Mouse (Mus musculus): Measurements from ENCODE around the gene Cotl1. TPM values are rescaled to one million over a fixed set of nuclear protein-coding genes. Genes with fewer than 3 reads are reported as not detected.
A peak's percentile ranks its signal among the peaks of the same experiment; 100 is the strongest.

Cotl1 gene
- polyA plus RNA-seq, 1 experiment from 2014 or later: 114 TPM

DNA sequence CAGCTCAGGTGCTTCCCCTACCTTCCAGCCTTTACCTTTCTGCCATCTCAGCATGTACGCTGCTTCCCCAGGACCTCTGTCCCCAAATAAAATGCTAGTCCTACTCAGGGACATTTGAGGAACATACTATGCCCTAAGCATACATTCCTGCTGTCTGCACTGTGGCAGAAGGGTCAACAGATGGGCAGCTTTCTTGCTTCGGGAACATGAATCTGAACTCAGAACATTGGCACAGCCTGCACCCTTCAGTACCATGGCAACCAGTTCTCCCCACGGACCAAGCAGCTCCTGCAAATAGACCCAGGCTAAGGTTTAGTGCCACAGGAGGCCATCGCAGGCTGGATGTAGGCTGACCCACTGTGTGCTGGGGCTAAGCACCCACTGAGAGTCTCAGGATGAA, 3.5 kb downstream of the Cotl1 start:
- WGBS: 83% methylated on average over 4 of the region's 4 CpGs
- peaks cover 87% of the 10 kb centered on the region for H3K4me1 ChIP-seq
- no peaks in the 10 kb centered on the region for H3K9me3 ChIP-seq
- H3K27ac ChIP-seq: peak overlapping the region; percentile 88; the same call in 1 of the 2 replicates
- H3K27me3 ChIP-seq (ENCODE audit: poor library complexity, severe bottlenecking): peaks cover 3% of the 10 kb centered on the region; the same call in 1 of the 2 replicates
- H3K4me3 ChIP-seq: no peak overlapping the region
- no peak for DNase-seq (ENCODE audit: extremely low spot score, low spot score)
- peaks cover 31% of the 10 kb centered on the region for H3K36me3 ChIP-seq (replicated peaks)

DNA sequence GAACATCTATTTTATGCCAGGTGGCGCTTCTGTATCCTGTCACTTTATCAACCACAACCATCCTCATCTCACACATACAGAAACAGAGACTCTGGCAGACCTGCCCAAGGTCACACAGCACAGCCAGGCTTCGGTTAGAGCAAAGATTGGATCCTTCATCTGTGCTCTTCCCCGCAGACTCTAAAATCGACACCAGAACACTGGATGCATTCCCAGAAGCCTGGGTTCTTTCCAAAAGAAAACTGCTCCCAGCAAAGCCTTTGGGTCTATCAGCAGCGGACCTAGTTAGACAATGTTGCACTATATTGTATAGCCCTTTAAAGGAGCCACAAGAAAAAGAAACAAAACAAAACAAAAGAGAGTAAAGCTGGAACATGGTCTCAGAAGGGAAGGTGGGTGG, 5.1 kb downstream of the Cotl1 start:
- peaks cover 91% of the 10 kb centered on the region for H3K4me1 ChIP-seq
- no peak for DNase-seq (ENCODE audit: extremely low spot score, low spot score)
- no peaks in the 10 kb centered on the region for H3K27me3 ChIP-seq (ENCODE audit: poor library complexity, severe bottlenecking)
- no peaks in the 10 kb centered on the region for H3K9me3 ChIP-seq
- H3K36me3 ChIP-seq (replicated peaks): peaks cover 31% of the 10 kb centered on the region
- 90% methylated on average over 5 of the region's 5 CpGs for WGBS
- H3K4me3 ChIP-seq: no peak overlapping the region
- no peak overlapping the region for H3K27ac ChIP-seq

DNA sequence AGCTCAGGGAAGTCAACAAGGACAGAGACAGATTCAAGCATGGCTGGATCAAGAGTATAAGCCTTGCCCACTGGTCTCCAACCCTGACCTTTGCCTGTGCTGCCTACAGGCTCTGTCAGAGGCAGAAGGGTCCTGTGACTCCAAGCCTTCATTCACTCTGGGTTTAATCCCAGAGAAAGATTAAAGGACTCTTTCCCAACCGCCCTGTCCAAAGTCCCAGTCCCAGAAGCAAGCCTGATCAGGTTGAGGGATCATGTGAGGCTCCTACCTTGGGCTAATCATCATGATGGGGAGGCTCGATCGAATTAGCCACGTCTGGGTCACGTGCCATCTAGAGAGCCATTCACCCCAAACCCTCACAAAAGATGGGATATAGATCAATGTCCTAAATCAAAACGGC, 5.7 kb downstream of the Cotl1 start:
- WGBS: 81% methylated on average over 6 of the region's 6 CpGs
- no peaks in the 10 kb centered on the region for H3K27me3 ChIP-seq (ENCODE audit: poor library complexity, severe bottlenecking)
- H3K9me3 ChIP-seq: no peaks in the 10 kb centered on the region
- DNase-seq (ENCODE audit: extremely low spot score, low spot score): no peak
- peaks cover 91% of the 10 kb centered on the region for H3K4me1 ChIP-seq
- H3K27ac ChIP-seq: no peak overlapping the region
- peaks cover 34% of the 10 kb centered on the region for H3K36me3 ChIP-seq (replicated peaks)
- H3K4me3 ChIP-seq: no peak overlapping the region

DNA sequence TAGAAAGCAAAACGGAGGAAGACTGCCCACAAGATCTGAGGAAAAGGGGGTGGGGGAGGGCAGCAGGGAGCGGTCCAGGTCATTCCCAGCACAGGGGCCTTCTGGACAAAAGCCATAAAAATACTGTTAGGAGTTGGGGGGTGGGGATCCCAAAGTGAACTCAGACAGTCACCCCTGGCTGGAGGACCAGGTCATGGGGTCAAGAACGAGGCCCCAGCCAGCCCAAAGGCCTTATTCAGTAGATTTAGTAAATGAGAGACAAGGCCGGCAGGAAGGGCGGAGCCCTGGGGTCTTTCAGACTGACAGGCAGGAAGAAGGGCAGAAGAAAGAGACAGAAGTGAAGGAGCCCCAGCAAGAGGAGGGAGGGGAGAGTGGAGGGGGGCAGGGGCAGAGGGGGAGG, 7.4 kb downstream of the Cotl1 start:
- Histone ChIP-seq H3K27ac (peak overlapping the region; percentile 80), H3K4me3 (peak overlapping the region; percentile 25; the same call in 1 of the 2 replicates), H3K4me1 (peaks cover 91% of the 10 kb centered on the region), H3K9me3 (no peaks in the 10 kb centered on the region), H3K27me3 (ENCODE audit: poor library complexity, severe bottlenecking) (no peaks in the 10 kb centered on the region), H3K36me3 (replicated peaks) (peaks cover 34% of the 10 kb centered on the region)
- 3% methylated on average over 5 of the region's 5 CpGs for WGBS
- peak; percentile 55 for DNase-seq (ENCODE audit: extremely low spot score, low spot score)

DNA sequence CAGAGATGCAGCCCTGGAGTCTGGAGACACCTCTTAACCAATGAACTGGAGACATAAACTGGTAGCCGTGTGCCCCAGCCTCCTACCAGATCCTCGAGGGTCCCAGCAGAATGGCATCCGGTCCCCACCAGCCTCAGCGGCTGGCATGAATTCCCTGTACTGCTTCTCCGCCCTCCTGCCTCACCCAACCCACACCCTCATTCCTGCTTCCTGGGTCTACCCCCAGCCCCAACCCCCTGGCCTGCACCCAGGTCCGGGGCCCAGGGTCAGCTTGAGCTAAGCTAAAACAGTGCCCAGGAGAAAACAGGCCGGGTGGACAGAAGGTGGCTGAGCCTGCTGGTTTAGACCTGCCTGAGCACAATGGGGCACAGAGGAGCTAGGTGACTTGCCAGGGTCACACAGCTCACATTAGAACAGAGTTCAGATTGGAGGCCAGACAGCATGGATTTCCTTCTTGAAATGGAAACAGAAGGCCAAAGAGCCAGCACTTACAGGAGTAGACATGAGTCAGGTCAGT, 8.2 kb downstream of the Cotl1 start:
- no peak for DNase-seq (ENCODE audit: extremely low spot score, low spot score)
- Histone ChIP-seq H3K36me3 (replicated peaks) (peaks cover 29% of the 10 kb centered on the region), H3K4me3 (no peak overlapping the region), H3K4me1 (peaks cover 91% of the 10 kb centered on the region), H3K27me3 (ENCODE audit: poor library complexity, severe bottlenecking) (no peaks in the 10 kb centered on the region), H3K27ac (peak overlapping the region; percentile 80), H3K9me3 (no peaks in the 10 kb centered on the region)
- WGBS: 79% methylated on average over 7 of the region's 7 CpGs

DNA sequence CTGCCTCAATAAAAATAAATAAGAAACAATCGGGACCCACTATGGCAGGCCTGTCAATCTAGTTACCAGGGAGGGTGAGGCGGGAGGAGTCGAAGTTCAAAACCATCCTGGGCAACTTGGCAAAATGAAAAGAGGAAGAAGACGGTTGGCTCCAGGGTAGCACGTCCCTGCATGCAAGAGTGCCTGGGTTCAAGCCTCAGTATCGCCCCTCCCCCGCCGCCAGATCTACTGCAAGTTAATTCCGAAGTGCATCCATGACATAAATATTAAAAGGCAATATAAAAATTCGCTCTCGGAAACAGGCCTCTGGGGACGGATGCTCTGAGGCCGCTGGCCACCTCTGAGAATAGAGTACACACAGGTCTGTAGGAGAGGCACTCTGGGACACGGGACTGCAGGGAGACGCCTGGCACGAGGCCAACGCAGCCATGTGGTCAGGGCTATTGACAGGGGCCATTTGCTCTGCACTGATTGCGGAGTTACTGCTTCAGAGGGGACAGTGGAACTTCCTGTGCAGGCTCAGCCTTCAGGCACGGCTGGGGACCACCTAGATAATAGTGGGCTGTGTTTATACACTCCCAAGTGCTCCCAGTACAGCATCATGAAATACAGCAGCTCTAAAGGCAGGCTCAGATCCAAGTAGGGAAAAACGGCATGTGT, 8.9 kb downstream of the Cotl1 start:
- DNase-seq (ENCODE audit: extremely low spot score, low spot score): no peak
- H3K27me3 ChIP-seq (ENCODE audit: poor library complexity, severe bottlenecking): no peaks in the 10 kb centered on the region
- H3K4me3 ChIP-seq: no peak overlapping the region
- peaks cover 91% of the 10 kb centered on the region for H3K4me1 ChIP-seq
- H3K27ac ChIP-seq: peak overlapping the region; percentile 80
- no peaks in the 10 kb centered on the region for H3K9me3 ChIP-seq
- H3K36me3 ChIP-seq (replicated peaks): peaks cover 26% of the 10 kb centered on the region
- WGBS: 67% methylated on average over 20 of the region's 20 CpGs

DNA sequence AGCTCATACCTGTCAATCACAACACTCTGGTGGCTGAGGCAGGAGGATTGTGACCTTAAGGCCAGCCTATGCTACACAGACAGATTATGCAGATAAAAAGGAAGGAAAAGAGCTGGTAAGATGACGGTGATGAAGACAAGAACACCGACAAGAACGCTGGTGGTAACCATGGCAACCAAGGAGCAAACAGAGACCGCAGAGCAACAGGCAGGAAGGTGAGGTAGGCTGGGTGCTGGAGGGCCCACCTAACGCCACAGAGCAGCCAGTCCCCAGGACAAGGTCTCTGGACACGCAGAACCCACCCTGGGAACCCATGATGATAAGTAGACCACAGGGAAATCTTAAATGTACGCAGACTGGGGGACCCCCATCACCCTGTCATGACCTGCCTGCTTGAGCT, 9.8 kb downstream of the Cotl1 start:
- 73% methylated on average over 7 of the region's 7 CpGs for WGBS
- H3K27me3 ChIP-seq (ENCODE audit: poor library complexity, severe bottlenecking): no peaks in the 10 kb centered on the region
- no peak for DNase-seq (ENCODE audit: extremely low spot score, low spot score)
- no peak overlapping the region for H3K4me3 ChIP-seq
- H3K27ac ChIP-seq: peak overlapping the region; percentile 80
- peaks cover 23% of the 10 kb centered on the region for H3K36me3 ChIP-seq (replicated peaks)
- H3K9me3 ChIP-seq: no peaks in the 10 kb centered on the region
- peaks cover 96% of the 10 kb centered on the region for H3K4me1 ChIP-seq

DNA sequence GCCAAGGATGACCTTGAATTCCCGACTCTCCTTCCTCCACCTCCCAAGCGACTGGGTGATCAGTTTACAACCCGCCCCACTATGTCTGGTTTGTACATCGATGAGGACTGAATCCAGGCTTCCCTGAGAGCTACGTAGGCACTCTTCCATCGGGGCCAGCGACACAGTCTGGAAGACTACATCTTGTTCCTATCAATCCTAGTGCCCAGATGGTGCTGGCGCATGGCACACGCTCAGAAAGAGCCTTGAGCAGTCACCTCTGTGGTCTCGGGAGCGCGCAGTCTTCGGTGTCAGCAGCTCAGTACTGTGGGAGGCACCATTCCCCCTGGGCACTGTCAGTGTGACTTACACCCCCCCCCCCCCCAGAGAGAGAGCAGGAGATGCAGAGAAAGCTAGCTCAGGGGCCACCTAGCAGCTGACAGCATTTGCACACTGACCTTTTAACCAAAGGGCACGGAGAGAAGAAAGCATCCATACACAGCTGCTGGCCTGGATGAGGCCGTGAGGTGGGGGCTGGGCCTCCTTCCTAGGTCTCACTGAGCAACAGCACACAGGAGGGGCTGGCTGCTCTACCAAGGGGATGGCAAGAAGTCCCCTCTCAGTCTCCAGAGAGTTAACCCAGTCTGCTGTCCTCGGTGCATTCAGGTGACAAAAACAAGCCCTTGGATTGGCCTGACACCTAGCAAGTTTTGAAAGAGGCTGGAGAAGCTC, 10.3 kb downstream of the Cotl1 start:
- Histone ChIP-seq H3K36me3 (replicated peaks) (peaks cover 18% of the 10 kb centered on the region), H3K27me3 (ENCODE audit: poor library complexity, severe bottlenecking) (no peaks in the 10 kb centered on the region), H3K27ac (peak overlapping the region; percentile 80), H3K4me1 (peaks cover 95% of the 10 kb centered on the region), H3K9me3 (no peaks in the 10 kb centered on the region), H3K4me3 (peak overlapping the region; percentile 16; the same call in 1 of the 2 replicates)
- DNase-seq (ENCODE audit: extremely low spot score, low spot score): no peak
- WGBS: 58% methylated on average over 16 of the region's 16 CpGs

DNA sequence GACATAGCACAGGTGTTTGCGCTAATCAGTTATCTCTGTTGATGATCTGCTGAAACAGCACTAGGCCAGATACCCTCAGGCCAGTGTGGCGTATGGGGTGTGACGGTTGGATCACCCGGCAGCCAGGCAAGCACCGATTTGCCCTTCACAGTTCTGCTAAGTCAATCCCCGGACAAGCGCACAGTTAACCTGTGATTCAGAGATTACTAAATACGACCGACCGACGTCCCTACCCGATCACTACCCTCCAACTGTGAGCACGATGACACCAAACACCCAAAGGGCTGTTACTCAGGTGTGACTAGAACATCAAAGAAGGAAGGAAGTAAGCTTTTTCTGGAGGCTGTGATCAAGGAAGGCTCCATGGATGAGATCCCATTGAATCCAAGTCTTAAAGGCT, 10.9 kb downstream of the Cotl1 start:
- 90% methylated on average over 13 of the region's 13 CpGs for WGBS
- H3K4me1 ChIP-seq: peaks cover 95% of the 10 kb centered on the region
- no peaks in the 10 kb centered on the region for H3K9me3 ChIP-seq
- no peak for DNase-seq (ENCODE audit: extremely low spot score, low spot score)
- H3K36me3 ChIP-seq (replicated peaks): peaks cover 12% of the 10 kb centered on the region; the same call in 1 of the 2 replicates
- H3K4me3 ChIP-seq: no peak overlapping the region
- no peaks in the 10 kb centered on the region for H3K27me3 ChIP-seq (ENCODE audit: poor library complexity, severe bottlenecking)
- peak overlapping the region; percentile 80 for H3K27ac ChIP-seq

DNA sequence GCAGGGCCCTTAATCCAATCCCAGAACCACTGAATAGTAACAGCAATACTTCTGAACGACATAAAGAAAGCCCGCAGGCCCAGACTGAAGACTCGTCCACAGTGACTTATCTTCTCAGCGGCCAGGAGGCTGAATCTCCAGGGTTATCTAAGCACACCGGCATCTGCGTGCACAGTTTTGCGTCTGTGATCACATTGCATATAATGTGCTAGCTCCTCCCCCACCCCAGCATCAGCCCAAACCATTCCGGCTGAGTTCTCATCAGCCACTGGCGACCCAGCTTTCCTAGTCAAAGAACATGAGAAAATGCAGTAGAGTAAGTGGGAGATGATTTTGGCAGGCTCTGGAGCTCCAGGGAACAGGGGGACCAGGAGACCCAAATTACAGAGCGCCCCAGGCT, 11.3 kb downstream of the Cotl1 start:
- Histone ChIP-seq H3K4me1 (peaks cover 95% of the 10 kb centered on the region), H3K4me3 (no peak overlapping the region), H3K27me3 (ENCODE audit: poor library complexity, severe bottlenecking) (no peaks in the 10 kb centered on the region), H3K9me3 (no peaks in the 10 kb centered on the region), H3K27ac (peak overlapping the region; percentile 80), H3K36me3 (replicated peaks) (0 out of 2 replicates have a peak, but pooled peaks cover 10% of the 10 kb centered on the region)
- 83% methylated on average over 10 of the region's 10 CpGs for WGBS
- no peak for DNase-seq (ENCODE audit: extremely low spot score, low spot score)

DNA sequence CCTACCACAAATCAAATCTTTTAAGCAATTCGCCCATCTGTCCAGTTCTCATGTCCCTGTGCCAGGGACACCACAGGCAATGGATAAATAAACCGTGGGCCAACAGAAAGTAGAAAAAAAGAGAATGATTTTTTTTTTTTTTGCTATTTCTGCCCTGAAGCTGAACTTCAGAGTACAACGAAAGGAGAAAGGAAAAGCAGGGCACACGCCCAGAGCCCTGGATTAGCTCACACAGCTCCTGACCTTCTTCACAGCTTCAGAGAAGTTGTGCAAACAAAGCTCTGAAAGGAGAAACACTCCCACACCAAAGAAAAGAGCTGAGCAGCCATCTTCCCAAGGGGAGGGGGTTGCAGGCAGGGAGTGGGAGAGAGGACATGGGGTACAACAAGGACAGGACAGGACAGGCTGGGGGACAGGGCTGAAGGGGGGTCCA, 12.6 kb downstream of the Cotl1 start:
- WGBS: 51% methylated on average over 4 of the region's 4 CpGs
- peaks cover 17% of the 10 kb centered on the region for H3K36me3 ChIP-seq (replicated peaks)
- H3K4me3 ChIP-seq: no peak overlapping the region
- H3K9me3 ChIP-seq: no peaks in the 10 kb centered on the region
- DNase-seq (ENCODE audit: extremely low spot score, low spot score): no peak
- peaks cover 88% of the 10 kb centered on the region for H3K4me1 ChIP-seq
- H3K27me3 ChIP-seq (ENCODE audit: poor library complexity, severe bottlenecking): no peaks in the 10 kb centered on the region
- H3K27ac ChIP-seq: peak overlapping the region; percentile 80

DNA sequence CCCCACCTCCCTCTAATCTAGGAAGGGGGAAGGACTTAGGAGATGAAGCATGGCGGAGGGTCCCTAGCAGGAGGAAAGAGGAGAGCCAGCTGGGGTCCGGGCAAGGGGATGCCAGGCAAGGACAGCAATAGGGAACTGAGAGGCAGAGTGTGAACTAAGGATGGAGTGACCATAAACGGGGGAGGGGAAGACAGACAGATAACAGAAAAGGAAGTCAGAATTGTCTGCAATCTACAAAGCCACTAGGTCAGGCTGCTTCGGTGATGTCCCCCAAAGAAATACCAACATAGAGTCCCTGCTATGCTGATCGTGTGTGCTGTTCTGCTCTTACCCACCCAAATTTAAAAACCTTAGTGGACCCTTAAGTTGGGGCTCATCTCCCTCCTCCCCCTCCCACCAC, 13.4 kb downstream of the Cotl1 start:
- Histone ChIP-seq H3K4me1 (peaks cover 81% of the 10 kb centered on the region), H3K27ac (peak overlapping the region; percentile 80), H3K9me3 (no peaks in the 10 kb centered on the region), H3K27me3 (ENCODE audit: poor library complexity, severe bottlenecking) (no peaks in the 10 kb centered on the region), H3K36me3 (replicated peaks) (peaks cover 25% of the 10 kb centered on the region), H3K4me3 (no peak overlapping the region)
- WGBS: 86% methylated on average over 5 of the region's 5 CpGs
- no peak for DNase-seq (ENCODE audit: extremely low spot score, low spot score)
